In genomic region chr2:142715186-142715911, GRCm38 (mm10) we compare ENCODE assay signal across 24 mouse cellular contexts.
DNase-seq lines count a peak whose midpoint lies in the region; ATAC-seq lines count a peak whose summit lies in the region.
"Had no signal": no experiment of that assay in that cellular context is flagged by ENCODE, and none has a peak within 500 bp of the region (broad histone marks: within the 10 kb centered on the region; RNA-seq: fewer than 3 reads in every experiment).

No protein-coding gene starts in this region.

- H3K4me3 ChIP-seq in heart, embryonic 16.5 days (ENCODE audit: low read length): no peak overlapping the region
- H3K4me3 ChIP-seq in midbrain, embryonic 11.5 days (ENCODE audit: low read depth, low read length): no peak overlapping the region
- no peak overlapping the region for H3K4me3 ChIP-seq in midbrain, embryonic 16.5 days (ENCODE audit: low read depth, low read length)
- no peak overlapping the region for H3K4me3 ChIP-seq in midbrain, embryonic 14.5 days (replicated peaks; ENCODE audit: low read depth, low read length)
- H3K4me3 ChIP-seq: forebrain, embryonic 10.5 days; heart, adult 2 months; kidney, embryonic 15.5 days; stomach, embryonic 15.5 days had no signal

- peaks cover 10% of the 10 kb centered on the region for H3K4me1 ChIP-seq in heart, embryonic 16.5 days (ENCODE audit: control insufficient read depth, insufficient read depth, low read length)
- H3K4me1 ChIP-seq in midbrain, embryonic 11.5 days (ENCODE audit: control insufficient read depth, insufficient read depth, low read length): peaks cover 2% of the 10 kb centered on the region; the same call in 1 of the 2 replicates
- no peaks in the 10 kb centered on the region for H3K4me1 ChIP-seq in midbrain, embryonic 16.5 days (ENCODE audit: control insufficient read depth, insufficient read depth, low read length)
- H3K4me1 ChIP-seq in midbrain, embryonic 14.5 days (ENCODE audit: control insufficient read depth, insufficient read depth, low read length): no peaks in the 10 kb centered on the region
- H3K4me1 ChIP-seq: forebrain, embryonic 10.5 days; kidney, embryonic 15.5 days; stomach, embryonic 15.5 days had no signal

- no peak overlapping the region for H3K9ac ChIP-seq in heart, embryonic 16.5 days (ENCODE audit: low read length)
- no peak overlapping the region for H3K9ac ChIP-seq in midbrain, embryonic 11.5 days (ENCODE audit: low read length)
- no peak overlapping the region for H3K9ac ChIP-seq in midbrain, embryonic 16.5 days (ENCODE audit: low read depth, low read length)
- H3K9ac ChIP-seq in midbrain, embryonic 14.5 days (replicated peaks; ENCODE audit: low read length): no peak overlapping the region
- H3K9ac ChIP-seq: kidney, embryonic 15.5 days; stomach, embryonic 15.5 days had no signal

- H3K9me3 ChIP-seq in heart, embryonic 16.5 days (replicated peaks; ENCODE audit: control insufficient read depth, low read length): no peaks in the 10 kb centered on the region
- H3K9me3 ChIP-seq in midbrain, embryonic 11.5 days (ENCODE audit: control insufficient read depth, low read length): no peaks in the 10 kb centered on the region
- H3K9me3 ChIP-seq in midbrain, embryonic 16.5 days (replicated peaks; ENCODE audit: control insufficient read depth, low read length, poor library complexity, severe bottlenecking): no peaks in the 10 kb centered on the region
- no peaks in the 10 kb centered on the region for H3K9me3 ChIP-seq in midbrain, embryonic 14.5 days (ENCODE audit: control insufficient read depth, low read length)
- H3K9me3 ChIP-seq: forebrain, embryonic 10.5 days; kidney, embryonic 15.5 days; stomach, embryonic 15.5 days had no signal

- no peak overlapping the region for H3K4me2 ChIP-seq in heart, embryonic 16.5 days (ENCODE audit: low read depth, low read length)
- no peak overlapping the region for H3K4me2 ChIP-seq in midbrain, embryonic 11.5 days
- H3K4me2 ChIP-seq in midbrain, embryonic 16.5 days (ENCODE audit: low read length): no peak overlapping the region
- H3K4me2 ChIP-seq in midbrain, embryonic 14.5 days (ENCODE audit: low read length): no peak overlapping the region
- H3K4me2 ChIP-seq: kidney, embryonic 15.5 days; stomach, embryonic 15.5 days had no signal

- H3K36me3 ChIP-seq in heart, embryonic 16.5 days (ENCODE audit: control insufficient read depth, insufficient read depth): peaks cover 9% of the 10 kb centered on the region
- no peaks in the 10 kb centered on the region; the same call in 1 of the 2 replicates for H3K36me3 ChIP-seq in midbrain, embryonic 11.5 days (ENCODE audit: control insufficient read depth, insufficient read depth, low read length)
- H3K36me3 ChIP-seq in midbrain, embryonic 16.5 days (ENCODE audit: control insufficient read depth, insufficient read depth, low read length): peaks cover 6% of the 10 kb centered on the region; the same call in 1 of the 2 replicates
- 0 out of 2 replicates have a peak, but pooled peaks cover 9% of the 10 kb centered on the region for H3K36me3 ChIP-seq in midbrain, embryonic 14.5 days (ENCODE audit: control insufficient read depth, insufficient read depth, low read length)
- H3K36me3 ChIP-seq: stomach, embryonic 15.5 days had no signal

- H3K27me3 ChIP-seq in heart, embryonic 16.5 days (ENCODE audit: control insufficient read depth, insufficient read depth, low read length): no peaks in the 10 kb centered on the region
- no peaks in the 10 kb centered on the region for H3K27me3 ChIP-seq in midbrain, embryonic 11.5 days (ENCODE audit: control insufficient read depth, insufficient read depth, low read length)
- no peaks in the 10 kb centered on the region for H3K27me3 ChIP-seq in midbrain, embryonic 16.5 days (ENCODE audit: control insufficient read depth, insufficient read depth, low read depth, low read length)
- no peaks in the 10 kb centered on the region for H3K27me3 ChIP-seq in midbrain, embryonic 14.5 days (ENCODE audit: control insufficient read depth, insufficient read depth, low read length)
- H3K27me3 ChIP-seq: kidney, embryonic 15.5 days; stomach, embryonic 15.5 days had no signal

- WGBS in heart, embryonic 16.5 days: 19% methylated on average over 1 of the region's 1 CpGs
- 56% methylated on average over 1 of the region's 1 CpGs for WGBS in midbrain, embryonic 11.5 days
- WGBS in midbrain, embryonic 16.5 days: 49% methylated on average over 1 of the region's 1 CpGs
- WGBS in midbrain, embryonic 14.5 days: 50% methylated on average over 1 of the region's 1 CpGs

- DNase-seq in heart, adult 18-20 months: no peak
- peak; percentile 79 for DNase-seq in midbrain, embryonic 11.5 days (ENCODE audit: low spot score, missing footprints)
- DNase-seq in embryo, embryonic 10.5 days (ENCODE audit: low spot score): peak; percentile 54
- no peak for DNase-seq in midbrain, embryonic 14.5 days
- no peak for DNase-seq in gastrocnemius, adult 18-20 months (ENCODE audit: low spot score)
- DNase-seq: adrenal gland, postnatal 10 days; B cell, adult 2 months; cerebellum, adult 2 months; cerebellum, postnatal 36 days; gastrocnemius, postnatal 14 days; heart, adult 2 months; kidney, adult 11 months; kidney, postnatal 36 days; layer of hippocampus, postnatal 36 days; thymus, adult 18-20 months had no signal

- peak; percentile 69; the same call in 1 of the 2 replicates for ATAC-seq in heart, embryonic 16.5 days (replicated peaks; ENCODE audit: extremely low read depth, insufficient read depth, low FRiP score)
- peak; percentile 80 for ATAC-seq in midbrain, embryonic 11.5 days (ENCODE audit: low FRiP score)
- ATAC-seq in midbrain, embryonic 16.5 days: no peak
- peak; percentile 58; the same call in 1 of the 2 replicates for ATAC-seq in midbrain, embryonic 14.5 days (ENCODE audit: low FRiP score, low TSS enrichment)
- ATAC-seq: activated CD4-positive, CD25-positive, alpha-beta regulatory T cell, adult 4 months; forebrain, embryonic 16.5 days; lung, postnatal 0 days had no signal

- H3K27ac ChIP-seq in heart, embryonic 16.5 days (ENCODE audit: low read length): no peak overlapping the region
- H3K27ac ChIP-seq in midbrain, embryonic 11.5 days (ENCODE audit: low read depth, low read length): no peak overlapping the region
- no peak overlapping the region for H3K27ac ChIP-seq in midbrain, embryonic 16.5 days (ENCODE audit: low read length)
- H3K27ac ChIP-seq in midbrain, embryonic 14.5 days (replicated peaks; ENCODE audit: low read depth, low read length): no peak overlapping the region
- H3K27ac ChIP-seq: forebrain, embryonic 10.5 days; heart, adult 2 months; kidney, embryonic 15.5 days; macrophage; stomach, embryonic 15.5 days had no signal

Comparison
In these comparisons a context has a peak if more than half of its experiments do, and no peak if none do; other contexts are left out.
1. DNase-seq: peak in midbrain, embryonic 11.5 days (single experiment) and embryo, embryonic 10.5 days (single experiment); none in heart, adult 18-20 months (0 of 2), midbrain, embryonic 14.5 days (single experiment) and gastrocnemius, adult 18-20 months (single experiment).